Mouse (Mus musculus): ENCODE data around the gene Kcnip1. TPM values are rescaled to one million over a fixed set of nuclear protein-coding genes. Genes with fewer than 3 reads are reported as not detected.

Kcnip1 gene
- polyA plus RNA-seq, 1 experiment from 2014 or later = 38.8 TPM

GRCm38 (mm10) chr11:33843294-33843864 is 149.6 kb downstream of the Kcnip1 start:
- no peaks in the 10 kb centered on the region for H3K9me3 ChIP-seq
- H3K36me3 ChIP-seq = no peaks in the 10 kb centered on the region
- ATAC-seq (ENCODE audit: low FRiP score, low read depth) = peak; percentile 85
- peaks cover 21% of the 10 kb centered on the region for H3K27me3 ChIP-seq (replicated peaks)
- peaks cover 3% of the 10 kb centered on the region for H3K4me1 ChIP-seq
- WGBS = under 1% methylated on average over 52 of the region's 52 CpGs
- peak overlapping the region; percentile 73 for H3K9ac ChIP-seq
- H3K4me2 ChIP-seq (replicated peaks) = peak overlapping the region; percentile 96
- H3K4me3 ChIP-seq = peak overlapping the region; percentile 50
- 0 out of 2 replicates have a peak overlapping the region, but pooled peaks have one; percentile 18 for H3K27ac ChIP-seq

GRCm38 (mm10) chr11:33839049-33839448 is 153.9 kb downstream of the Kcnip1 start:
- no peak overlapping the region for H3K27ac ChIP-seq
- H3K27me3 ChIP-seq (replicated peaks) = peaks cover 12% of the 10 kb centered on the region
- H3K4me2 ChIP-seq (replicated peaks) = no peak overlapping the region
- 95% methylated on average over 3 of the region's 3 CpGs for WGBS
- H3K4me3 ChIP-seq = no peak overlapping the region
- H3K9me3 ChIP-seq = no peaks in the 10 kb centered on the region
- ATAC-seq (ENCODE audit: low FRiP score, low read depth) = no peak
- peaks cover 3% of the 10 kb centered on the region for H3K4me1 ChIP-seq
- no peak overlapping the region for H3K9ac ChIP-seq
- H3K36me3 ChIP-seq = no peaks in the 10 kb centered on the region

DNA sequence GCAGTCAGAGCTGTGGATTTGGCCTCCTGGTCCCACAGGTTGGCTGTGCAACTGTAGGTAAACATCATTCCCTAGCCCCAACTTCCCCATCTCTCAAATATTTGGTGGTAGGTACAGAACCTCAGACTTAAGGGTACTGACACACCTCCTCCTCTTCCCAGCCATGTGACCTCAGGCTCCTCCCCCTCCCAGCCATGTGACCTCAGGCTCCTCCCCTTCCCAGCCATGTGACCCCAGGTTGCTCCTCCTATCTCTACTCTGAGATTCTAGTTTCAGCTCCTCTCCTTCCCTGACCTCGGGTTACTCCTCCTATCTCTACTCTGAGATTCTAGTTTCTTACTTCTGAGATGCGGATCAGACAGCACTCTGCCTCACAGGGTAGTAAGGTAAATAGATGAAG is 163.2 kb downstream of the Kcnip1 start:
- H3K9me3 ChIP-seq = no peaks in the 10 kb centered on the region
- no peak overlapping the region for H3K4me3 ChIP-seq
- no peak overlapping the region for H3K4me2 ChIP-seq (replicated peaks)
- H3K27me3 ChIP-seq (replicated peaks) = no peaks in the 10 kb centered on the region
- no peak for ATAC-seq (ENCODE audit: low FRiP score, low read depth)
- no peak overlapping the region for H3K27ac ChIP-seq
- 89% methylated on average over 2 of the region's 2 CpGs for WGBS
- H3K36me3 ChIP-seq = no peaks in the 10 kb centered on the region
- peaks cover 6% of the 10 kb centered on the region; the same call in 1 of the 2 replicates for H3K4me1 ChIP-seq
- no peak overlapping the region for H3K9ac ChIP-seq

- no peak for ATAC-seq (ENCODE audit: low FRiP score, low read depth)
- 81% methylated on average over 6 of the region's 6 CpGs for WGBS
- H3K4me3 ChIP-seq = no peak overlapping the region
- H3K4me1 ChIP-seq = peaks cover 6% of the 10 kb centered on the region; the same call in 1 of the 2 replicates
- no peak overlapping the region for H3K27ac ChIP-seq
- no peak overlapping the region for H3K4me2 ChIP-seq (replicated peaks)
- no peaks in the 10 kb centered on the region for H3K9me3 ChIP-seq
- H3K9ac ChIP-seq = no peak overlapping the region
- no peaks in the 10 kb centered on the region for H3K36me3 ChIP-seq
- H3K27me3 ChIP-seq (replicated peaks) = no peaks in the 10 kb centered on the region
These were observed 165.1 kb downstream of the Kcnip1 start for GRCm38 (mm10) chr11:33827829-33828206.

- no peak overlapping the region for H3K9ac ChIP-seq
- 73% methylated on average over 12 of the region's 12 CpGs for WGBS
- no peaks in the 10 kb centered on the region for H3K36me3 ChIP-seq
- H3K9me3 ChIP-seq = no peaks in the 10 kb centered on the region
- no peaks in the 10 kb centered on the region for H3K27me3 ChIP-seq (replicated peaks)
- no peak for ATAC-seq (ENCODE audit: low FRiP score, low read depth)
- H3K27ac ChIP-seq = no peak overlapping the region
- H3K4me3 ChIP-seq = no peak overlapping the region
- no peak overlapping the region for H3K4me2 ChIP-seq (replicated peaks)
- peaks cover 6% of the 10 kb centered on the region; the same call in 1 of the 2 replicates for H3K4me1 ChIP-seq
These were observed 165.7 kb downstream of the Kcnip1 start for GRCm38 (mm10) chr11:33827085-33827828.

GRCm38 (mm10) chr11:33824739-33825138 is 168.2 kb downstream of the Kcnip1 start:
- no peak for ATAC-seq (ENCODE audit: low FRiP score, low read depth)
- Histone ChIP-seq H3K27me3 (replicated peaks) (no peaks in the 10 kb centered on the region), H3K27ac (no peak overlapping the region), H3K9ac (no peak overlapping the region), H3K4me1 (peaks cover 6% of the 10 kb centered on the region; the same call in 1 of the 2 replicates), H3K36me3 (no peaks in the 10 kb centered on the region), H3K4me3 (no peak overlapping the region), H3K9me3 (no peaks in the 10 kb centered on the region), H3K4me2 (replicated peaks) (no peak overlapping the region)
- WGBS = 38% methylated on average over 6 of the region's 6 CpGs

DNA sequence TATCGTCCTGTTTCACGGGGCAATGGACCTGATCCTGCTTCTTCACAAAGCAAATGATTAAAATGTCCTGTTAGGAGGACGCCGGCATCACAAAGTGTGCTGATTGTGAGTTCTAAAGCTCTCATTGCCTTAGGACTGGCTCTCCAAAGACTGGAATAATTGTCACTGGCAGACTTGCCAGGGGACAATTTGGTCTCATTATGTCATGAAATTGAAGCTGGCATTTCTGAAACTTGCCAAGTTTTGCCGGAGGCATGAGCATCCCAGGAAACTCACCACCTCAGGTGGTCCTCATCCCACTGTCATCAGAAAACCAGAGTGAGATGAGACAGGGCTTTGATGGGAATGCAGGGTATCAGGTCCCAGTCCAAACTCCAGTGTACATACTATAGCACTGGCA is 171.6 kb downstream of the Kcnip1 start:
- H3K27ac ChIP-seq = no peak overlapping the region
- no peaks in the 10 kb centered on the region for H3K27me3 ChIP-seq (replicated peaks)
- no peak overlapping the region for H3K4me2 ChIP-seq (replicated peaks)
- H3K36me3 ChIP-seq = no peaks in the 10 kb centered on the region
- no peak overlapping the region for H3K4me3 ChIP-seq
- ATAC-seq (ENCODE audit: low FRiP score, low read depth) = no peak
- no peak overlapping the region for H3K9ac ChIP-seq
- 91% methylated on average over 5 of the region's 5 CpGs for WGBS
- 0 out of 2 replicates have a peak, but pooled peaks cover 3% of the 10 kb centered on the region for H3K4me1 ChIP-seq
- H3K9me3 ChIP-seq = no peaks in the 10 kb centered on the region

GRCm38 (mm10) chr11:33820876-33821275 is 172.1 kb downstream of the Kcnip1 start:
- 0 out of 2 replicates have a peak, but pooled peaks cover 3% of the 10 kb centered on the region for H3K4me1 ChIP-seq
- ATAC-seq (ENCODE audit: low FRiP score, low read depth) = no peak
- WGBS = 90% methylated on average over 7 of the region's 7 CpGs

DNA sequence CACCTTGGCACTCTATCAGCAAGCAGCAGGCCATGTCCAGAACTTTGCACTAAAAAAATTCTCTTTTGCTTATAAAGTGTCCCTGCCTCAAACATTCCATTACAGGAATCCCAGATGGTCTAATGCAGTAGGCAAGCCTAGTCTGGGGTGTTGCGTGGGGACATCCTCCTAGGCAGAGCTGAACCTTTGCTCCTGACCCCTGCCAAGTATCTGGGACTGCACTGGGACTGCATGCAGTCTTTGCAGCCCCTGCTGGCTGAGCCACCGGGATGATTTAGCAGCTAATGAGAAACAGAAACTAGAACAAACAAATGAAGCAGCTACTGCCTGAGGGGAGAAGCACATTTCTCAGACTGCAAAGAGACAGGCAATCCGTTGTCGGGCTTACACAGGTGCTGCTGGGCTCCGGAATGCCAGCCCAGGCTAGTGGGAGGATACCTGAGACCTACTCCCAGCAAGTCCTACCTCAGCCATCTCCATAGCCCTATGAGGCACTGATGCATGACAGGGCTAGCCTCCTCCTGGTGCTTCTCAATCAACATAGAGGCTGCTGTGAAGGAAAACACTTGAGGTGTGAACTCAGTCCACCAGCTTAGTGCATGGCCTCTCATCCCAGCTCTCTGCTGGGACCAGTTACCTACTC is 174.0 kb downstream of the Kcnip1 start:
- Histone ChIP-seq H3K27me3 (replicated peaks) (no peaks in the 10 kb centered on the region), H3K4me3 (no peak overlapping the region), H3K36me3 (no peaks in the 10 kb centered on the region), H3K9me3 (no peaks in the 10 kb centered on the region), H3K9ac (no peak overlapping the region), H3K27ac (no peak overlapping the region), H3K4me2 (replicated peaks) (no peak overlapping the region), H3K4me1 (0 out of 2 replicates have a peak, but pooled peaks cover 3% of the 10 kb centered on the region)
- no peak for ATAC-seq (ENCODE audit: low FRiP score, low read depth)
- WGBS = 45% methylated on average over 5 of the region's 5 CpGs

More at GRCm38 (mm10) chr11:33820876-33821275, 172.1 kb downstream of the Kcnip1 start:
- Histone ChIP-seq H3K4me3 (no peak overlapping the region), H3K36me3 (no peaks in the 10 kb centered on the region), H3K9ac (no peak overlapping the region), H3K27ac (no peak overlapping the region), H3K9me3 (no peaks in the 10 kb centered on the region), H3K27me3 (replicated peaks) (no peaks in the 10 kb centered on the region), H3K4me2 (replicated peaks) (no peak overlapping the region)

GRCm38 (mm10) chr11:33816020-33816419 is 176.9 kb downstream of the Kcnip1 start:
- H3K4me1 ChIP-seq = 0 out of 2 replicates have a peak, but pooled peaks cover 3% of the 10 kb centered on the region
- no peaks in the 10 kb centered on the region for H3K36me3 ChIP-seq
- H3K9me3 ChIP-seq = no peaks in the 10 kb centered on the region
- no peak overlapping the region for H3K4me2 ChIP-seq (replicated peaks)
- H3K27me3 ChIP-seq (replicated peaks) = no peaks in the 10 kb centered on the region
- no peak overlapping the region for H3K4me3 ChIP-seq
- 57% methylated on average over 3 of the region's 3 CpGs for WGBS
- ATAC-seq (ENCODE audit: low FRiP score, low read depth) = no peak
- H3K9ac ChIP-seq = no peak overlapping the region
- H3K27ac ChIP-seq = no peak overlapping the region

DNA sequence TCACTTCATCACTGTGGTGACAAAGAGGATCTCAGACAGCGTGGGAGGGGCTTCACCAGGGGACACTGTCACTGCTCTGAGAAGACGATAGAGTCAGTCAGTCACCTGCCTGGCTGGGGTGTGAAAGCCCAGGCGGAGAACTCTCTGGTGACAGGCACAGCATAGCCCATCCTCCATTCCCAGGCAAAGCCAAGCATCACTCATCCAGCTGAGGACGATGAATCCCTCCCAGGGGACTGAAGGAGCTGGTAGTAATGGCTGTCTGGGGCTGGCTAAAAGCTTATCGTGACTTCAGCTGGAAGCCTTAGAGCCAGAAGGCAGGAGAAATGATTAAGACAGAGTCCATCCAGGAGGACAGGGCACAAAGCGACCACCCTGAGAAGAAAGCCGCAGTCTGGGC is 182.8 kb downstream of the Kcnip1 start:
- H3K27me3 ChIP-seq (replicated peaks) = no peaks in the 10 kb centered on the region
- no peaks in the 10 kb centered on the region for H3K9me3 ChIP-seq
- no peak overlapping the region for H3K4me3 ChIP-seq
- H3K36me3 ChIP-seq = no peaks in the 10 kb centered on the region
- ATAC-seq (ENCODE audit: low FRiP score, low read depth) = peak; percentile 63; the same call in 1 of the 2 replicates
- H3K9ac ChIP-seq = no peak overlapping the region
- no peak overlapping the region for H3K27ac ChIP-seq
- 59% methylated on average over 7 of the region's 7 CpGs for WGBS
- H3K4me1 ChIP-seq = no peaks in the 10 kb centered on the region; the same call in 1 of the 2 replicates
- H3K4me2 ChIP-seq (replicated peaks) = no peak overlapping the region

DNA sequence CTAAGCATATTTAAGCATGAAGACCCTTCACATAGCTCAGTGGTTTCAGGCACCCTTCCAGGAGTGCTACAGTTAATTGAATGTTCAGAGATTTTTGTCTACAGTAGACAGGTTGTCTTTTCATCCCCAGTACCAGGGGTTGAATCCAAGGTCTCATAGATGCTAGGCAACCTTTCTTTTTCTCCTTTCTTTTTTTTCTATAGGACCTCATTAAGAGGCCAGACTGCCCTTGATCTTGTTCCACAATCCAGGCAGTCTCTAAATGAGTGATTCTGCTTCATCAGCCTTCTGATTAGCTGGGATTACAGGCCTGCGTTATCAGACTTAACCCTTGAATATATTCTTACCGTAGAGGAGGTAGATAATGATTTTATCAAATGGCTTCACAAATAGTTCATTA is 189.9 kb downstream of the Kcnip1 start:
- no peak overlapping the region for H3K9ac ChIP-seq
- ATAC-seq (ENCODE audit: low FRiP score, low read depth) = no peak
- no peaks in the 10 kb centered on the region for H3K27me3 ChIP-seq (replicated peaks)
- H3K27ac ChIP-seq = no peak overlapping the region
- H3K36me3 ChIP-seq = no peaks in the 10 kb centered on the region
- no peak overlapping the region for H3K4me3 ChIP-seq
- H3K9me3 ChIP-seq = no peaks in the 10 kb centered on the region
- 87% methylated on average over 2 of the region's 2 CpGs for WGBS
- H3K4me2 ChIP-seq (replicated peaks) = no peak overlapping the region
- no peaks in the 10 kb centered on the region for H3K4me1 ChIP-seq
